Mouse (Mus musculus) myocyte (in vitro differentiated cells): Measurements from ENCODE around the gene Iqcn.

ENCODE experiments used
- CEBPB ChIP-seq: IDR thresholded peaks from 2 replicates; pipeline ENCODE4 v1.6.1; 2011; ENCODE audit warnings: mild to moderate bottlenecking, moderate library complexity; ENCODE audit not compliant: poor library complexity, insufficient read depth, severe bottlenecking
- E2F4 ChIP-seq: IDR thresholded peaks from one replicate; pipeline ENCODE4 v1.6.1; 2011; ENCODE audit warnings: mild to moderate bottlenecking, control low read depth, moderate library complexity; ENCODE audit not compliant: insufficient read depth
- MAX ChIP-seq: IDR thresholded peaks from one replicate; pipeline ENCODE4 v1.6.1; 2011; ENCODE audit warnings: low read depth, mild to moderate bottlenecking, control low read depth
- MYOD1 ChIP-seq, 3 experiments: IDR thresholded peaks; one replicate each; pipeline ENCODE4 v1.6.1; 2011; ENCODE audit warnings: control low read depth in 2 of 3, low read depth in 2 of 3, mild to moderate bottlenecking in 2 of 3, moderate library complexity in 1 of 3; ENCODE audit not compliant: insufficient read length in 2 of 3, control insufficient read depth in 1 of 3
- POLR2A ChIP-seq: IDR thresholded peaks from one replicate; pipeline ENCODE4 v1.6.1; 2011; ENCODE audit warnings: low read depth, mild to moderate bottlenecking, control low read depth, moderate library complexity; ENCODE audit not compliant: insufficient read length
- POLR2AphosphoS2 ChIP-seq: IDR thresholded peaks from one replicate; pipeline ENCODE4 v1.6.1; 2011; ENCODE audit warnings: low read depth, control low read depth; ENCODE audit not compliant: insufficient read length
- REST ChIP-seq: IDR thresholded peaks from one replicate; pipeline ENCODE4 v1.6.1; 2011; ENCODE audit warnings: mild to moderate bottlenecking, control low read depth, moderate library complexity; ENCODE audit not compliant: insufficient read depth, insufficient read length
- TCF12 ChIP-seq: IDR thresholded peaks from one replicate; pipeline ENCODE4 v1.6.1; 2011; ENCODE audit warnings: mild to moderate bottlenecking, control low read depth; ENCODE audit not compliant: poor library complexity, insufficient read depth, severe bottlenecking
- TCF3 ChIP-seq: IDR thresholded peaks from one replicate; pipeline ENCODE4 v1.6.1; 2011; ENCODE audit warnings: low read depth, control low read depth; ENCODE audit not compliant: insufficient read length
- USF1 ChIP-seq: IDR thresholded peaks from one replicate; pipeline ENCODE4 v1.6.1; 2011; ENCODE audit warnings: low read depth, mild to moderate bottlenecking, control low read depth, moderate library complexity

DNA sequence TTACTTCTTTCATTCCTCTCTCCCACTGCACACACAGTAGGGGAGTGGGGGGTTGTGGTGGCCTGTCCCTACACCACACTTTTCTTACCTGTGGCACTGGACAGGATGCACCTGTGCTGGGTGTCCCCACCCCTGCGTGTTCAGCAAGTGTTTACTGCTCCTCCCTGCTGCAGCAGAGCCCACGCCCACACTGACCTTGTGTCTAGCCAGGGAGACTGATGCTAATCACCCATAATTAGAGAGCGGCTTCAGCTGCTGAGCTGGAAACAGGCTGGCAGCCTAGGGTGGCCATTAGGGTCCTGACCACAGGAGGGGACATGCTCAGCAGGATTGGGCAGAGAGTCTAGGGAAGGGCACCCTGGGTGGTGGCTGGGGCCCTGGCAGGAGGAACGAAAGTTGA is 28.5 kb upstream of the Iqcn start:
- TF ChIP-seq MAX = no peak
- TF ChIP-seq POLR2A = no peak
- TF ChIP-seq TCF3 = no peak
- no peak for TF ChIP-seq POLR2AphosphoS2
- no peak for TF ChIP-seq TCF12
- TF ChIP-seq E2F4 = no peak
- TF ChIP-seq USF1 = no peak
- no peak for TF ChIP-seq CEBPB
- peak in 2 of 3 experiments; percentile 17 to 89 for TF ChIP-seq MYOD1 (IDR thresholded peaks at IDR 0.05; ENCODE audit: control insufficient read depth in 1 of 3, insufficient read length in 2 of 3, low read depth in 2 of 3)
- TF ChIP-seq REST = no peak
